Mouse (Mus musculus) embryonic stem cell, embryonic (primary cell): ENCODE results near the gene Fbf1.

Source experiments
- CTCF ChIA-PET, 4 experiments: fragments of 300-600 bp in 2 of 4; fragments of 350-600 bp in 2 of 4; sonication (Branson Sonifier 250); formaldehyde crosslinking; loops; one replicate each; lab custom pipeline; 2022; ENCODE audit warnings: inconsistent platforms in 2 of 4; lab: Charles Lee
- POLR2A ChIA-PET, 4 experiments: fragments of 300-600 bp in 2 of 4; fragments of 350-600 bp in 2 of 4; sonication (Branson Sonifier 250); formaldehyde crosslinking; loops; one replicate each; lab custom pipeline; 2022; ENCODE audit warnings: antibody characterized with exemption in 4 of 4, inconsistent platforms in 1 of 4; lab: Charles Lee

Gene Fbf1

DNA sequence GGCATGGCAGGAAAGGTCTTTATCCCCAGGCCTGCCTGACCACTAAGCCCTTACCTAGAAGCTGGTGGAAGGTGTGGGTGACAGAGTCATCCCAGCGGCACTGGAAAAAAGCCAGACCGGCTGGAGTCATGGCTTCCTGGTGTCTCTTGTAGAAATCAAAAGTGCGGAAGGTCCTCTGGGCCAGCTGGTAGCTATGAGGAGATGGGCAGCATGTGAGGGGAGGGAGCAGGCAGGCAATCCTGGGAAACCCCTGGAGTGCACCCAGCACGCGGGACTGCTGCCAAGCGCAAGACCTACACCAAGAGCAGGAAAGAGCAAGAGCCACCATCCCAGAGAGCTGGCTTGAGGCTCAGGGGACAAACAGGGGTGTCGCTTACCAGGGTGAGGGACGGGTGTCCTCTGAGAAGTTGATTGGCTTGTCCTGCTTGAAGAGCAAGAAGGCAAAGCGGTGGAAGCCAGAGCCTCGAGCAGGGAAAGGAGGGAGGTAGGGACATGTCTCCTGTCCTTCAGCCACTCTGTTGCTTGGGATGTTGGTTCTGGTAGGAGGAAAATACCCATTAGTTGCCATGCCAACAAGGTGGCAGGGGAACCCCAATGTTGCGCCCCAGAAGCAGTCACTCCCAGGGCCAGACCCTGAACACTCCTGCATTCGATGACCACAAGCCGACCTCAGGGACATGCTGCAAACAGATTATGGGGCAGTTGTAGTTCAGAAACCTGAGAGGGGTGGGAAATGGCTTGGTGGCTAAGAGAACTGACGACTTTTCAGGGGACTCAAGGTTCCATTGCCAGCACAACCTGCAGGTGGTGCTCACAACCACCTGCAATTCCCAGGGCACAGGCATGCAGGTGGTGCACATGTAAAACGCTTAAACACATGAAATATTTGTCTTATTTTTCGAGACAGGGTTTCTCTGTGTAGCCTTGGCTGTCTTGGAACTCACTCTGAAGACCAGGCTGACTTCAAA lies 35.3 kb downstream of the Fbf1 start:
- ChIA-PET POLR2A (interaction anchor here in 1 of 4 experiments (0.8 to 8.1 kb wide), 5 partner anchors 11 to 30 kb away, joined by 3 to 43 read pairs (median 4); no protein-coding TSS in a partner anchor), CTCF (interaction anchor here in 1 of 4 experiments (1.6 kb wide), 1 partner anchor 83 kb away, joined by 4 read pairs; no protein-coding TSS in a partner anchor)

DNA sequence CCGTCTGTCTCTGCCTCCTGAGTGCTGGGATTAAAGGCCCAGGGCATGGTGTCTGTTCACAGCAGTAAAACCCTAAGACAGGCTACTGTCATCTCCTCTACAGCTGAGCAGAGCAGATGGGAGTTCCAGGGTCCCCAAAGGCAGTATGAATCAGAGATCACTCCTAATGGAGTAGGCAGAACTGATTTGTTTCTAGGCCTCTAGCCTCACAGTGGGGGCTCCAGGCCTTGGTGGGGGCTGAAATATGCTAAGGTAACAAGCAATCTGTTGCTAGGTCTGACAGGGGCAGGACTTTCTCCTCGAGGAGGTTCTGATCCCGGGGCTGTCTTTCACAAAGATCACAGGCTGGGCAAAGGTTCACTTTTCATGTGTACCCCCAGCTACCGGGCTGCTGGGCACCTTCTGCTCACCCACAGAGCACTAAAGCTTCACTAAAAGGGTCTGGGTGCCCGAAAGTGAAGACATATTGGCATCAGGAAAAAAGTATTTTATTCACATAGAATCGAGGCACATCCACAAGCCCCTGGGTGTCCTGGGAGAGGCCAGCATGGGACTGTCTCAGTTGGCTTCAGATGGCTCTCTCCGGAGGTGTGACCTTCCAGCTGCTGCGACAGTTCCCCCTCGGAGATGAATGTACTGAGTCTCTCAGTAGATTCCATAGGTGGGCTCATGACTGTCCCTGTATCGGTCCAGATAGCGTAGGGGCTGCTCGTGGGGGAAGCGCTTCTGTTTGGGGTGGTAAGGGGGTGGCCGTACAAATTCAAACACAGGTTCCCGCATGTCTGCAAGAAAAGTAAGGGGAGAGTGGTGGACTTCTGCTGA lies 36.4 kb downstream of the Fbf1 start:
- ChIA-PET CTCF (interaction anchor here in 2 of 4 experiments (0.6 to 2.0 kb wide), 4 partner anchors 7 to 294 kb away, joined by 3 to 6 read pairs (median 4); partner anchors contain the start of gene Mrpl38 (in 1 of the 2)), POLR2A (interaction anchor here in 2 of 4 experiments (1.0 to 8.1 kb wide), 10 partner anchors 6 to 107 kb away, joined by 3 to 43 read pairs (median 4); partner anchors contain the start of gene Mrpl38 (in 1 of the 2))

DNA sequence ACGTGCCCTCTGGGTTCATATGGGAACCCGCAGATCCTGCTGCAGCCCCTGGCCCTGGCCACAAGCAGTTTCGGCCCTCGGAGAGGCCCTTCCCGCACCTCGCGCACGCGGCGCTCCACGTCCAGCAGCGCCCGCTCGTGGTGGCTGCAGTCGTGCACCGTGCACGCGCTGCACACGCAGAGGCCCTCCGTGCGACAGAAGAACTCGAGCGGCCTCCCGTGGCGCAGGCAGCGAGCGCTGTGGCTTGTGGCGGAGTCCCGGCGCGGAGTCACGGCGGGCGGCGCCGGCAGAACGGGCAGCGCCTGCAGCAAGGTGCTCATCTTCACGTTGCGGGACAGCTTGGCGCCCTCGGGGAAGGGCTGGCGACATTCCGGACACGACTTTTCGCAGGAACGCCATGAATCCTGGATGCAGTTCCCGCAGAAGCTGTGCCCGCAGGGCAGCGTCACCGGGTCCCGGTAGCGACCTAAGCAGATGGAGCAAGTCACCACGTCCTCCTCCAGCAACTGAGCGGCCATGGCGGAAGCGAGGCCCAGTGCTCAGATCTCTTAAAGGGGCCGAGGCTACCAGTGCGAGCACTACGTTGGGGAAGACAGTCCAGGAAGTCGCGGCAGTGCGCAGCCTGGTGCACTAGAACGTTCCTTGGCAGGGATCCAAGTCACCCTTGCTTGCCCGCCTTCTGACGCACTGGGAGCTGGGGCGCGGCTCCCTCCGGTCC lies 37.3 kb downstream of the Fbf1 start, which contains the start of gene Trim65:
Trim65 (minus strand) TSS at position 641 of the 718 bp plus-strand sequence.
- ChIA-PET POLR2A (interaction anchor here (0.5 to 8.1 kb wide), 18 partner anchors 7 to 316 kb away, joined by 3 to 43 read pairs (median 4); partner anchors contain the start of gene Mrpl38 (in 3 of the 4)), CTCF (interaction anchor here in 3 of 4 experiments (0.6 to 2.0 kb wide), 9 partner anchors 8 to 191 kb away, joined by 3 to 8 read pairs (median 3); partner anchors contain the start of gene Mrpl38 (in 1 of the 3))

DNA sequence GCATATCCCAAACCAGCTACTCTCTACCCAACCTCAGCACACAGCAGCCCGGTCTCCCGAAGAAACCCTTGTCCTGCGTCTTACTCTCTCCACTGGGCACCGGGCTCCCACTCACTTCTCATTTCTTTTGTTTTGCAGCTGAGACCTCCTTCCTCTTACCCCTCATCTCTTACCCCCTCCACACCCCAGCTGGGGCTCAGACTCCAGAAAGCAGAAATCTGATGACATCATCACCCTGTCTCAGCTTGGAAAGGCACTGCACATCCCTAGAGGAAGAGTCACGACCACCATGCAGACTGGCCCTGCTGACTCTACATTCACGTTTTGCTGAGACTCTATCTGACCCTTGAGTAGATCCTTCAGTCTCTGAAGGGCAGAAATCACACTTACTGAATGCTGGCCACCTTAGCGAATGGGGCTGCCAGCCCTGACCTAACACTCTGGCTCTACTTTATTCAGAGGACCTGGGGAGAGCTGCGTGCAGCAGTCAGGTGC lies 37.9 kb downstream of the Fbf1 start:
- ChIA-PET CTCF (interaction anchor here in 3 of 4 experiments (0.6 to 2.0 kb wide), 12 partner anchors 9 to 210 kb away, joined by 3 to 8 read pairs (median 3); partner anchors contain the start of gene Mrpl38 (in 2 of the 3)), POLR2A (interaction anchor here (0.5 to 8.1 kb wide), 16 partner anchors 8 to 246 kb away, joined by 3 to 43 read pairs (median 4); partner anchors contain the start of gene Mrpl38 (in 3 of the 4))

DNA sequence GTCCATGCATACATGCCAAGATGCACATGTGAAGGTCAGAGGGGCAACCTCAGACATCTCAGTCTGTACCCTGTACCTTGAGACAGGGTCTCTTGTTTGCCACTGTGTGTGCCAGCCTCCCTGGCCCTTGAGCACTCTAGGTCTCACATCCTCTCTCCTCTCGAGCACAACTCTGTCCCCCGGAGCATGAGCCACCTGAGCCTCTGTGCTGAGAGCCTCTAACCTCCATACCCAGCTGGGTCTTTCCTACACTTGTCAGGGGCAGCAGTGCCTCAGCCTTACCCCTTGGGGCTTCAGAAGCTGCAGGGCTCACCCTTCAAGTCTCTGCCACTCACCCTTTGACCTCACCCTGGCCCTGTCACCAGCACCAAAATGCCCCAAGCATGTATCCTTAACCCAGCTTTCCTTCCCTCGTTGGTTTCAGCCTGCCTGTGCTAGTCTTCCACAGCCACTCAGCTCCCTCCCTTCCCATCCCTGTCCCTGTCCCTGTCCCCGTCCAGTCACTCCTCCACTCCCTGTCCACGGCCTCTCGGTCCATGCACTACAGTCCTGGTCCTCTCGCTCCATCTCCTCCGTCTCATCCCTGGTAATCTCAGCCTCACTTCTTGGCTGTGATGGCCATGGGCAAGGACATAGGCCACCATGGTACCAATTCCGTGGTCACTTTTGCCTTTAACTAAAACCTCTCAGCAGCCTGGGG lies 38.7 kb downstream of the Fbf1 start:
- ChIA-PET CTCF (interaction anchor here in 3 of 4 experiments (0.6 to 2.0 kb wide), 12 partner anchors 9 to 209 kb away, joined by 3 to 8 read pairs (median 3); partner anchors contain the start of gene Mrpl38 (in 3 of the 3)), POLR2A (interaction anchor here (0.5 to 8.1 kb wide), 14 partner anchors 9 to 889 kb away, joined by 3 to 43 read pairs (median 4); partner anchors contain the start of gene Mrpl38 (in 3 of the 4))

DNA sequence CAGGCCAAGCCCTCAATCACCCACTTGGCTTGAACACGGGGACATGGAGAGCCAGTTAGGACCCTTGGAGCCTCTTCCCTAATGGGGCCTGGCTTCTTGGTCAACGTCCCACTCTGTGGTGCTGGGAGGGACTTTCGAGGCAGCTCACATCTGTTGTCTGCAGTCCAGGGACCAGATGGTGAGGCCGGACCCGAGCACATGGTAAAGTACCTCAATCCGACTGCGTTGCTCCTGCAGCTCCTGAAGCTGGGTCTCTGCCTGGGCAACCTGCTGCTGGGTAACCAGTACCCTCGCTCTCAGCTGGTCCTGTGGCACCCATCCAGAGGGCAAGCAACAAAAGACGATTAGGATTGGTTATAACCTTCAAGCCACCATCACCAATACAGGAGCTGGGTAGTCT lies 40.0 kb downstream of the Fbf1 start:
- ChIA-PET POLR2A (interaction anchor here in 3 of 4 experiments (0.5 to 8.1 kb wide), 15 partner anchors 10 to 483 kb away, joined by 3 to 43 read pairs (median 4); partner anchors contain the start of genes Mrpl38 (in 2 of the 3) and Evpl (in 1 of the 3)), CTCF (interaction anchor here in 3 of 4 experiments (0.6 to 2.6 kb wide), 6 partner anchors 10 to 521 kb away, joined by 3 to 9 read pairs (median 5); partner anchors contain the start of gene Mrpl38 (in 3 of the 3))

DNA sequence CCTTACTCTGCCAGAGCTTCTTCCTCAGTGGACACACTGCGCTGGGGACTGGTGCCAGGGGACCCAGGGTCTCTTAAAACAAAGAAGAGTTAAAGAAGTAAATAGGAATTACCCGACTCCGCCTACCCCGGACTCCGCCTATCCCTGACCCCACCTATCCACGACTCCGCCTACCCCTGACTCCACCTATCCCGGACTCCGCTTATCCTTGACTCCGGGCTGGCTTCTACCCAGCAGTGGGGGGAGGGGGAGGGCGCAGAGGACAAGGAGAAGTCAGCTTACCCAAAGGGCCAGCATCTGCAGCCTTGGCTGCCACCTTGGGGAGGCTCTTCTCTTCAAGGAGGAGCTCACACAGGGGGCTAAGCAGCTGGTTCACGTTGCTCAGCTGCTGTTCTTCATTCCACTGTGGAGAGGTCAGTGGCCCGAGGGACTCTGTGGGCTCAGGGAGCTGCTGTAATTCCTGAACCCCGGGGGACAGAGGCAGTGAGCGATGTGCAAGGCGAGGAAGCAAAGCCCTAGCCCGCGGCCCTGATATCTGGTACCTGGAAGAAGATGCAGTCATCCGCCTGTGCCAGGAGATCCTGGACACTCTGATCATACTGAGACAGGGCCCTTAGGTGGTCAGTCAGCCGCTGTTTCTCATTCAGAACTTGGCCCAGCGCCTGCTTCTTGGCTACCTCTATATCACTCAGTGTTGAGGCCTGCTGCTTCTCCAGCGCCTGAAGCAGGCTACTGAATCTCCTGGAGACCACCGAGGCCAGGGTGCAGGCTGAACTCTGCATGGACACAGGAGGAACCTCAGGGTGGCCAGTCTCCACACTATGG lies 40.6 kb downstream of the Fbf1 start, which contains the start of gene Trim47:
Trim47 (minus strand) TSS at position 55 of the 825 bp plus-strand sequence.
- ChIA-PET CTCF (interaction anchor here in 3 of 4 experiments (0.5 to 2.6 kb wide), 7 partner anchors 10 to 520 kb away, joined by 3 to 9 read pairs (median 5); partner anchors contain the start of gene Mrpl38 (in 3 of the 3)), POLR2A (interaction anchor here in 3 of 4 experiments (0.5 to 8.1 kb wide), 25 partner anchors 9 to 484 kb away, joined by 3 to 43 read pairs (median 4); partner anchors contain the start of genes Mrpl38 (in 2 of the 3), Evpl (in 1 of the 3) and Galr2 (in 1 of the 3))

DNA sequence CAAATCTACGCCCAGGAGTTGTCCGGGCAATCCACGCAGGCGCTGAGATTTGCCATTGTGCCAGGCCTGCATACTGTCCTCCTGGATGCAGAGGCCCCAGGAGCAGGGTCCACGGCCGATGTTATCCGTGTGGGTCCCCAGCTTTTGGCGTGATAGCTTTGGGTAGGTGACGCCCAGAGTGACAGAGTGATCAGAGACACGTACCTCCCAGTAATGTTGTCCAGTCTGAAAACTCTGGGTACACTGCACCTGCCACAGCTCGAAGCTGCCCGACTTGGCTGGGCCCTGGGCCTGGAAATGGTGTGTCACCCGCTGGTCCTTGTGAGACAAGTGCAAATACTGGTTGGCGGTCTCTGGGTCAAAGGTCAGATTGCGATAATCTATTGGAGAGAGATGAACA lies 41.7 kb downstream of the Fbf1 start:
- CTCF ChIA-PET = interaction anchor here in 1 of 4 experiments (2.2 to 2.6 kb wide), 2 partner anchors 9 to 14 kb away, joined by 8 to 9 read pairs; no protein-coding TSS in a partner anchor
- POLR2A ChIA-PET = interaction anchor here in 3 of 4 experiments (0.6 to 5.8 kb wide), 14 partner anchors 8 to 250 kb away, joined by 3 to 27 read pairs (median 4); partner anchors contain the start of genes Mrpl38 (in 2 of the 3) and Evpl (in 1 of the 3)

DNA sequence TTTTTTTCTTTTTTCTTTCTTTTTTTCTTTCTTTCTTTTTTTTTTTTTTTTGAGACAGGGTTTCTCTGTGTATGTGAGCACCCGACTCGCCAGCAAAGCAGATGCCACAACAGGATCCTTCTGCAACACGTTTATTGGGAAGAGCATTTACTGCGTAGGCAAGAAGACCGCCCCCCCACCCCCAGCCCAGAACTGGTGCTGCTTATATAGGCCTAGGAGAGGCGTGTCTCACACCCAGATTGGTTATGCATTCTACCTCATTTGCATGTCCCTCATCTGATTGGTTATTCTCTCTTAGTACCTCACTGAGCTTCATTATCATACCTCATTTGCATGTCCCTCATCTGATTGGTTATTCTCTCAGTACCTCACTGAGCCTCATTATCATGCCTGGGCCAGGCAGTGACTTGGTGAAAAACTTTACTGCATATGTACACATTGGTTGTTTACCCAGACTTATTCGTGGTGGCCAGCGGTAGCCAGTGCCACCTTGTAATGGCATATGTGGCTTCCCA lies 46.2 kb downstream of the Fbf1 start:
- CTCF ChIA-PET = interaction anchor here in 3 of 4 experiments (0.7 to 0.9 kb wide), 3 partner anchors 138 to 225 kb away, joined by 3 to 4 read pairs (median 3); no protein-coding TSS in a partner anchor
- POLR2A ChIA-PET = interaction anchor here in 3 of 4 experiments (0.6 to 1.6 kb wide), 10 partner anchors 12 to 717 kb away, joined by 3 to 6 read pairs (median 3); no protein-coding TSS in a partner anchor

DNA sequence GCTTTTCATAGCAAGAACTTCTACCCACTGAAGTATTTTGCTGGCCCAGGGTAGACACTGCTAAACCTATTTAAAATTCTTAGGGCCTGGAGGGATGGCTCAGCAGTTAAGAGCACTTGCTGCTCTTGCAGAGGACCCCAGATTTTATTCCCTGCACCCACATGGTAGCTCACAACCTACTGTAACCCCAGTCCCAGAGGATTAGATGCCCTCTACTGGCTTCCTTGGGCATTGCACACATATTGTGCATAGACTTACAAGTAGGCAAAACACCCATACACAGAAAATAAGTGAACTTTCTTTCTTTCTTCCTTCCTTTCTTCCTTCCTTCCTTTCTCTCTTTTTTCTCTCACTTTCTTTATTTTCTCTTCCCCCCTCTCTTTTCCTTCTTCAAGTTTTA lies 50.1 kb downstream of the Fbf1 start:
- CTCF ChIA-PET = interaction anchor here (0.6 to 2.5 kb wide), 22 partner anchors 9 to 1274 kb away, joined by 3 to 12 read pairs (median 4); partner anchors contain the start of genes Mrpl38 (in 2 of the 4) and Trim47 (in 1 of the 4)
- POLR2A ChIA-PET = interaction anchor here in 3 of 4 experiments (0.6 to 5.6 kb wide), 12 partner anchors 9 to 209 kb away, joined by 3 to 43 read pairs (median 5); partner anchors contain the start of genes Mrpl38 (in 2 of the 3), Trim47 (in 2 of the 3) and Trim65 (in 2 of the 3)

DNA sequence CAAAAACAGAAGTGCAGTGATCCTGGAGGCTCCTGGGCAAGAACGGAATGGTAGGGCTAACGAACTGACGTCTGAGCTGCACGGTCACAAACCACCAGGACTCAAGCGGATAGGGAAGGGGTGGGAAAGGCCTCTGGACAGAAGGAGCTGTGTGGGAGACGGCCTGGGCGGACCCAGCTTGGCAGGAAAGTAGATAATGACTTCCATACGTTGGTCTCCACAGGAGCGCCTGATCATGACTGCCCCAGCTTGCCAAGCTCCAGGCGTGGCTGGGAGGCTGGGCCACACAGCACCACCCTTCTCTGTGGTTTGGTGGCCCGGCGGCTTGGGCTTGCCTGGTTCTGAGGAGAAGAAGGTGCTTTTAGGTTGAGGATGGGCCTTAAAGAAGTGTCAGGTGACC lies 50.7 kb downstream of the Fbf1 start:
- POLR2A ChIA-PET = interaction anchor here in 3 of 4 experiments (0.5 to 5.6 kb wide), 11 partner anchors 10 to 600 kb away, joined by 3 to 43 read pairs (median 5); partner anchors contain the start of genes Trim47 (in 2 of the 3), Trim65 (in 2 of the 3), Mrpl38 (in 1 of the 3) and Ubald2 (in 1 of the 3)
- CTCF ChIA-PET = interaction anchor here (0.6 to 2.5 kb wide), 23 partner anchors 8 to 1274 kb away, joined by 3 to 12 read pairs (median 4); partner anchors contain the start of genes Mrpl38 (in 2 of the 4) and Trim47 (in 1 of the 4)

DNA sequence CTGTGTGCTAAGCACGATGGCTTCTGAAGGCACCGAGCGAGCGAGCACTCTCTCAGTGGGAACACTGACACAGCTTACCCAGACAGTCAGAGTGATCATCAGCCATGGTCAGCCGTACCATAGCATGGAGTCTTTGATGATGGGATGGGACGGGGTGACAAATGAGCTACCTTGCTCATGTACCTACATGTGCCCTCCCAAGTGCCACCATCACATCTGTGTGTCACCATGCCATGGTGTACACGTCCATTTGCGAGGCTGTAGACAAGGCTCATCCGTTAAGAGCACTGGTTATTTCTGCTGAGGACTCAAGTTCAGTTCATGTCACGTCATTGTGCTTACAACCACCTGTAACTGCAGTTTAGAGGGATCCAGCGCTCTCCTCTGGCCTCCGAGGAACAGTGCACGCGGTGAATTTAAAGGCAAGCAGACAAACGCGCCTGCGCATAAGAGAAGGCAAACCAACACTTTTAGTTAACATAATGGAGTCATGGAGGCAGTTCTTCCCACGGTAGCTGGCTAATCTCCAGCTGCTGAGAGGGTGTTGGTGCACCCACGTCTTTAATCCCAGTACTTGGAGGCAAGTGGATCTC lies 56.3 kb downstream of the Fbf1 start:
- CTCF ChIA-PET = interaction anchor here (0.5 to 2.7 kb wide), 23 partner anchors 8 to 543 kb away, joined by 3 to 10 read pairs (median 3); partner anchors contain the start of genes Mrpl38 (in 1 of the 4) and Trim47 (in 1 of the 4)
- POLR2A ChIA-PET = interaction anchor here in 3 of 4 experiments (0.6 to 2.8 kb wide), 16 partner anchors 8 to 499 kb away, joined by 3 to 15 read pairs (median 4); partner anchors contain the start of gene Mrpl38 (in 2 of the 3)

DNA sequence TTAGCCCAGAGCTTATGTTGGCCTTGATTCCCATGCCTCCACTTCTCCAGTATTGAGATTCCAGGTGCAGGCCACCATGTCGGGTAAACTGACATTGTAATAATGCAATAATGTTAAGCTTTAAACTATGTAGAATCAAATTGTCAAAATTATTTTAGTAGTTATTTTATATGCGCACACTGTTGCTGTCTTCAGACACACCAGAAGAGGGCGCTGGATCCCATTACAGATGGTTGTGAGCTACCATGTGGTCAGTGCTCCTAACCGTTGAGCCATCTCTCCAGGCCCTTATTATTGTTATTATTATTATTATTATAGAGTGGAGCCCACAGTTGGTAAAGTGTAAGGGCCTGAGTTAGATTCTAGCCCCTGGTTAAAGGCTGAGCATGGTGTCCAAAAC lies 56.9 kb downstream of the Fbf1 start:
- POLR2A ChIA-PET = interaction anchor here in 2 of 4 experiments (1.2 to 2.8 kb wide), 9 partner anchors 8 to 105 kb away, joined by 3 to 15 read pairs (median 6); partner anchors contain the start of gene Mrpl38 (in 2 of the 2)
- CTCF ChIA-PET = interaction anchor here (0.6 to 2.7 kb wide), 18 partner anchors 9 to 251 kb away, joined by 3 to 10 read pairs (median 4); partner anchors contain the start of gene Trim47 (in 1 of the 4)
